Mouse (Mus musculus) megakaryocyte, embryonic 14.5 days (primary cell): ENCODE results near the gene Jak3.

Experiments used
- FLI1 ChIP-seq: IDR thresholded peaks from 2 replicates; pipeline ENCODE4 v1.6.1; 2012; ENCODE audit warnings: low read length, inconsistent platforms, mixed read lengths
- GATA1 ChIP-seq: IDR thresholded peaks from 3 replicates; pipeline ENCODE4 v1.6.1; 2012; ENCODE audit warnings: mixed read lengths, low read length, inconsistent platforms, borderline replicate concordance

- no peak for TF ChIP-seq GATA1
- no peak for TF ChIP-seq FLI1
These were observed 9.2 kb upstream of the Jak3 start for GRCm38 (mm10) chr8:71666855-71667254.
